Mouse (Mus musculus) gastrocnemius, adult 18-20 months (tissue): ENCODE data around the gene Anp32e. TPM values are rescaled to one million over a fixed set of nuclear protein-coding genes. Genes with fewer than 3 reads are reported as not detected.
"Not testable (repeated sequence)": the region's sequence is repeated elsewhere in the genome, so short reads cannot be mapped to it uniquely, and the experiment has no call there.

Experiments used
- DNase-seq: peaks from one replicate; pipeline ENCODE4 v3.0.0; 2021; ENCODE audit warnings: low spot score
- total RNA-seq, 2 experiments: library from RNA; stranded (reverse); gene quantifications; 2 replicates each; pipeline ENCODE4 v1.2.3; 2021

Anp32e gene
- total RNA-seq, 2 experiments from 2014 or later = 75.9 to 97.2 TPM

GRCm38 (mm10) chr3:95938835-95939234 lies 9.8 kb downstream of the Anp32e start:
- peak; percentile 26 for DNase-seq

GRCm38 (mm10) chr3:95942749-95943148 lies 13.7 kb downstream of the Anp32e start:
- DNase-seq = no peak

GRCm38 (mm10) chr3:95943226-95943625 lies 14.2 kb downstream of the Anp32e start:
- no peak for DNase-seq

GRCm38 (mm10) chr3:95944742-95945141 lies 15.7 kb downstream of the Anp32e start:
- DNase-seq = no peak

GRCm38 (mm10) chr3:95945731-95946240 lies 16.7 kb downstream of the Anp32e start:
- DNase-seq = peak; percentile 28

- DNase-seq = no peak
Observed at GRCm38 (mm10) chr3:95948325-95948724, 19.3 kb downstream of the Anp32e start.

- DNase-seq = peak; percentile 90
Observed at GRCm38 (mm10) chr3:95950763-95951551, 21.9 kb downstream of the Anp32e start.

GRCm38 (mm10) chr3:95951566-95951965 lies 22.5 kb downstream of the Anp32e start:
- DNase-seq = not testable (repeated sequence)

GRCm38 (mm10) chr3:95953023-95953422 lies 24.0 kb downstream of the Anp32e start:
- DNase-seq = no peak

GRCm38 (mm10) chr3:95953522-95953921 lies 24.5 kb downstream of the Anp32e start:
- DNase-seq = no peak

GRCm38 (mm10) chr3:95954648-95955173 lies 25.7 kb downstream of the Anp32e start:
- DNase-seq = not testable (repeated sequence)

GRCm38 (mm10) chr3:95955318-95955717 lies 26.3 kb downstream of the Anp32e start:
- no peak for DNase-seq

GRCm38 (mm10) chr3:95957359-95958148 lies 28.5 kb downstream of the Anp32e start:
- DNase-seq = peak; percentile 72

- DNase-seq = no peak
Observed at GRCm38 (mm10) chr3:95959082-95959481, 30.0 kb downstream of the Anp32e start.

GRCm38 (mm10) chr3:95959807-95960206 lies 30.8 kb downstream of the Anp32e start:
- DNase-seq = no peak

GRCm38 (mm10) chr3:95962182-95962581 lies 33.1 kb downstream of the Anp32e start:
- not testable (repeated sequence) for DNase-seq

GRCm38 (mm10) chr3:95963230-95963629 lies 34.2 kb downstream of the Anp32e start:
- DNase-seq = no peak

GRCm38 (mm10) chr3:95963681-95964080 lies 34.6 kb downstream of the Anp32e start:
- no peak for DNase-seq

- DNase-seq = no peak
Observed at GRCm38 (mm10) chr3:95965518-95966451, 36.7 kb downstream of the Anp32e start.

GRCm38 (mm10) chr3:95969277-95969676 lies 40.2 kb downstream of the Anp32e start:
- DNase-seq = no peak

- not testable (repeated sequence) for DNase-seq
Observed at GRCm38 (mm10) chr3:95970661-95971060, 41.6 kb downstream of the Anp32e start.
